Mouse (Mus musculus) lung, postnatal 14 days (tissue): ENCODE data around the gene Fam104a.

Source experiments
- DNase-seq: peaks from one replicate; pipeline ENCODE4 v3.0.0; 2021

The Fam104a gene

DNA sequence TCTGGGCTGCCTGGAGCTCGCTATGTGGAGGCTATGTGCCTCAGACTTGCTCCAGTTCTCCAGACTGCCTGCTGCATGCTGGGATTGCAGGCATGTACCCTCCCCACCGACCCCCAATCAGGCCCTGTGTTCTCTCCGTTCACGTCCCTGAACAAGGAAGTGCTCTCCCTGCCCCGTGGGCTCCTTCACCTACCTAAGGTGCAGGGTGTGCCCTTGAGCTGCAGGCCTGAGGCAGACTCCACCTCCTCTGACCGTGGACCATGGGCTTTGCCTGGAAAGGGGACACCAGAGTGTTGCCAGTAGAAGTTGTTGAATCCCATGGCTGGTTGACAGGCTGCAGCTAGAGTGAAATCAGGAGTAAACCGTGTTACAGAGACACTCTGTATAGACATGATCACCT, 15.7 kb upstream of the Fam104a start:
- no peak for DNase-seq

DNA sequence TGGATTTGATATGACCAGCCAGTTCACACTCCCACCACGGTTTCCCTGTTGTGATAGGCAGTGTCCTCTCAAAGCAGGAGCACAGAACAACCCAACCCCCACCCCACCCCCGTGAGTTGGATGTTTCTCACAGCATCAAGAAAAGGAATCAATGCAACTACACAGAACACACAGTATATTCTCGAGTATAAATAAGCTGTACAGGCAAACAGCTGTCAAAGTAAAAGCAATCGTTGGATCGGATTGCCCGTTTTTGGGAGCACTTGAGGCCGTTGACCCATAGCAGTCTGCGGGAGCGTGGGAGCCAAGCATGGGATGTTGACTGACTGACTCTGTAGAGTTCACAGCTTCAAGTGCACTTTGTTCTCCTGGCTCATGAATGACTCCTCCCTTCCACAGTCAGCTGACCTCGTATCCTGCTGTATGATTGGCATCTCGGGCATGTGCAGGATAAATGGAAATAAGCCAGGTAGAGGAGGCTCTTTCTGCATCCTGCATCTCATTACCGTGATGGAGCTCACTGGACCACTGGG, 14.1 kb upstream of the Fam104a start:
- peak; percentile 34 for DNase-seq

DNA sequence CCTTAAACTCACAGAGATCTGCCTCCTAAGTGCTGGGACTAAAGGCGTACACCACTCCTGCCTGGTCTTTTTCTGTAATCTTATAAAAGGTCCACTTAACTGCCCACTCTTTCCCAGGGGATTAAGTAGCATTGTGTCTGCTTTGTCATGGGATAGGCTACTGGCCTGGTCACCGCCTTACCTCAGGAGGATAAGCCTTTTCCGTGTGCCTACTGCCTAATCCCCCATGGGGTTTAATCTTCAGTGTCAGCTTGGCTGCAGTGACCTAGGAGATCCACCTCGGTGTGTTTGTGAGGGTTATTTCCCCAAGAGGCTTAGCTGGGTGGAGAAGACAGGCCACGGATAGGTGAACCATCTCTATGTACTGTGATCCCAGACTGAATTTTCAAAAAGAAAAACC, 13.6 kb upstream of the Fam104a start:
- no peak for DNase-seq

DNA sequence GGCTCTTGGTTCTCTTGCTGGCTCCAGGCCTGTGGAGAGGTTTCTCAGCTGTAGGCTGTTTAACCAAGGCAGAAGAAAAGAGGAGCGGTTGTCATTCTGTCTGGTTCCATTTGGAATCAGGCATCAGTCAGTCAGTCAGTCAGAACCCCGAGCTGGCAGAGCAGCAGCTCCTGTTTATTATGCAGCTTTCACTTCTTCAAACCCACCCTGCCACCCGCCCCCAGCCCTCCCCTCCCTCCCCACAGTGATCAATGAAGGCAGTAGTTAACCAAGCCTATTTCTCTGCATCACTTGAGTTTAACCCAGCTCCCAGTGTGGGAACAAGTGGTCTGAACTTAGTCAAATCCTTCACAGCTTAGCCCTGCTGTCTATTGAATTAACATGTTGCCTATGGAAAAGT, 7.9 kb upstream of the Fam104a start:
- DNase-seq, result no peak

DNA sequence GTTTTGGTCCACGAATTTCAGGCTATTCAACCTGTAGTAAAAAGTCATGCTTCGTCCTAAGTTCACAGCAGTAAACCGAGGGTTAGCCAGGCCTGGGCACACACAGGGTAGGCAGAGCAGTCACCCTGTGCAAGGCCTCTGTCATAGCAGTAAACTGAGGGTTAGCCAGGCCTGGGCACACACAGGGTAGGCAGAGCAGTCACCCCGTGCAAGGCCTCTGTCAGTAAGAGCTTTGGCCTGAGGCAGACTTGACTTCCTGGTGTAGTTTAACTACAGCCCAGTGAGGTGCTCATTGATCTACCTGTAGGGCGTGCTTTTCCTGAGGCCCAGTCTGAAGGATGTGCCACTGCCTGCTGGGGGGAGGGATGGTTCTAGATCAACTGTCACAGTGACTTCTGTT, 7.4 kb upstream of the Fam104a start:
- no peak for DNase-seq

DNA sequence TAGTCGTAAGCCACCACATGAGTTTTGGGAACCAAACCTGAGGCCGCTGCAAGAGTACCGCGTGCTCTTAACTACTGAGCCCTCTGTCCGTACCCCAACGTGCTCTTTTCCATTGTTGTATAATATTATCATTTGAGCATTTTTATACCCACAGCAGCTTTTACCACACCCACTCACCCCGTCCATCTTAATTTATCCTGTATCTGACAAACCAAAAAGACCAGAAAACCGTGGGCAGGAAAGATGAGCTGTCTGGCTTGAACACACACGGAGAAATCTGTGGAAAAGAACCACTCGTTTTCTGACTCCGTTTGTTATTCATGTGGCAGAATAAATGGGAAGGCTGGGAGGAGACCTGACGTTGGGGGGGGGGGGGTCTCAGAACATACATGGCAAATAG, 6.6 kb upstream of the Fam104a start:
- DNase-seq, result no peak

DNA sequence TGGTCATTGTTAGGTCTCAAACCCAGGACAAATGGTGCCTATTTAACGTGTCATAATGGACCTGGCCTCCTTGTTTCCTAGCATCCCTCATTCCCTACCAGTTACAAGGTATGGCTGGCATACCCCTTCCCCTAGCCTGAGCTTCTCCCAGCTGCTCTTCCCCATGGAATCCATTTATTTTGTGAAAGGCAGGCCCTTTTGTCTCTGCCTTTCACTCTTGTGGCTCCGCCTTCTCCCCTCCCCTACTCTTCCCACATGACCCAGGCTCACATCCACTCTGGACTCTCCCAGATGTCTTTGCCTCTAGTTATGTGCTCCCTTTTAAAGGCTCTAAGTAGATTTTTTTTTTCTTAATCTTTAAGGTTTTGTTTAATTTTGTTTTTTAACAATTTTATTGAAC, 3.1 kb upstream of the Fam104a start:
- no peak for DNase-seq

DNA sequence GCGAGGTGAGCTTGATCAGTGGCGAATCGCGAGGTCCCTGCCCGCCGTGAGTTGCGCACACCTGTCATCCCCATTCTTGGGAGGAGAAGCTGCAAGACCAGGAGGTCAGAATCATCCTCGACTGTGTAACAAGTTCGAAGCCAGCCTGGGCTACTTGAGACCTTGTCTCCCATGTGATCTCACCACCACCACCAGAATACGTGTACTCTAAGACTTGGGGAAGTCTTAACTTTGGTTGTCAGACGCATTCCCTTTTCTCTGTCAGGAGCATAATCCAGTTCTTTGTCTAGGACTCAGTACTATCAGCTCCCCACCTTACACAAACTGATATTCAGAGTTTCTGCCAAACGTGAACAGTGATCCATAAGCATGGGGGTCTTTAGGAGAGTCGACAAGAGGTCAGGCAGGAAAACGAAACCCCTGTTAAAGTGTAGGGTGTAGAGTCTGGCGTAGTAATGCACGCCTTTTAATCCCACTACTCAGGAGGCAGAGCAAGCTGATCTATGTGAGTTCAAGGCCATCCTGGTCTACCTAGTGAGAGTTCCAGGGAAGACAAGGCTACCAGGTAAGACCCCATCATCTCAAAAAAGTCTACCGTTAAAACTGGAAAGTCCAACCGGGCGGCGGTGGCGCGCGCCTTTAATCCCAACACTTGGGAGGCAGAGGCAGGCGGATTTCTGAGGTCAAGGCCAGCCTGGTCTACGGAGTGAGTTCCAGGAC, 912 bp upstream of the Fam104a start:
- DNase-seq, result no peak

DNA sequence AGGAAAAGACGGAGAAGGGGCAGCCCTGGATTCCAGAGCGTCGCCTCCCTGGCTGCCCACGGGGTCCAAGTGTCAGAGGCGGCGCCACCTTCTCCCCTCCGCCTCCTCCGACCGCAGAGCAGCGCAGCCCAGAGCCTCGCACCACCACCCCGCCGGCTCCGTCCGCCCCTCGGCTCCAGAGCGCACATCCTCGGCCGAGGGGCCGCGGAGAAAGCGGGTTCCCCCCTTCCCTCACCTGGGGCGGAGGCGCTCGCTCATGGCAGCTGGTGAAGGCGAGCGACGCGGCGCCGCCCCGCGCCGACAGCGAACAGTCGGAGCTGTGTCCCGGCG, 363 bp downstream of the Fam104a start:
- no peak for DNase-seq

DNA sequence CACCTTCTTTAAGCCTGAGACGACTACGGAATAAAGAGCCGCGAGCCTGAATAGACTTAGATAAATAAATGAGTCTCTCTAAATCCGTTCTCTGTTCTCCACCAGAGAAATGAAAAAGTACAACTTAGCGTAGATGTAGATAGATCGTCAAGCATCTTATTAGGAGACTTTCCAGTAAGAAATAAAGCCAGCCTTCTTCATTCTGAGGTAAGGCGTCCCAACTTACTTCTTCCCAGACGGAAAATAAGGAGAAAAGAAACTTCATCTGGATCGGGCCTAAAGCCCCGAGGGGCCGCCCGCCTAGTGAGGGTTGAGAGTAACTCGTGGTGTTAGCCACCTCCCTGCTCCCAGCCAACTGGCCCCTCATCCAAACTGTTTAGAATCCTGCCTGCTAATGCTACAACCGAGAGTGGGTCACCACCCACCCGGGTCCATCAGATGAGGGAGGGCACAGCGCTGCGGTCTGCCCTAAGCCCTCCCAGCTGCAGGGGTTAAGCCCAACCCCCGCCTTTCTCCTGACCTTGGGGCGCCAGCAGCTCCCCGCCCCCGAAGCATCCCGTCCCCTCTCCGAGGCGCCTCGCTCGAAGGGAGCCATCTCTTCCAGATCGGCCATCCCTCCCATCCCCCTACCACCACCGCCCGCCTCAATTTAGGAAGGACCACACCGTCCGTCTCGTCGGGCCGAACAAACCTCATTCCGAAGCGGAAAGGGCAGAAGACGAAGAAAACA, 893 bp downstream of the Fam104a start:
- DNase-seq, result peak; percentile 52

DNA sequence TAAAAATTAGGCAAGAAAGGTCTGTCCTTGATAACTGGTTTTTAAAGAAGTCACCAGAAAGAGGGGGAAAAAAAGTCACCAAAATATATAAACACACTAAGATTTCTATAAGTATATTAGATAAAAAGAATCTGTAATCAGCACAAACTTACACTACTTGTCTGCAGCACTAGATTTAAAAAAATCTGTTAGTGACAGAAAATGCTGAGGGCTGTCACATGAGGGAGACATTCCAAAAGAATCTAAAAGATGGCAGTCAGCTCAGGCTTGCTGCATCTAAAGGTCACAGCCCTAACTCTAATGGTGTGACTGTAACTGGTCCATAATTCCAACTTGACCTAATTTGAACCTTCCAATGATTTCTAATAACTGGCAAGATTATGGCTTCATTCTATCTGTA, 2.0 kb downstream of the Fam104a start:
- DNase-seq, result no peak

DNA sequence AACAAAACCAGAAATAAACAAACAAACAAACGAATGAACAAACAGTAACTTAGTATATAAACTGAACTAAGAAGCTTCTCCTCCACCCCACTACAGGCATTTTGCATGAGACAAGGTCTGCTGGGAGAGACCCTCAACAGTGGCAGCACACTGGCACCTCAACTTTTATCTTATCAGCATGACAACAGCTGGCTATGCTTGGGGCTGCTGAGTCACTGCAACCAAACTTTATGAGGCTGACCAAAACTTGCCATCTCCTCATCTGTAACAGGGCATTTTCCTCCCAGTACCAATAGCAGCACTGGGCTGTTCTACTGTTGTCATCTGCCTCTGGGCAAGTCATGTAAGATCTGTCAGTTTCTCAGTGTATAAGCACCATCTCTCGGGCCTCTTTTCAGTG, 3.0 kb downstream of the Fam104a start:
- no peak for DNase-seq

DNA sequence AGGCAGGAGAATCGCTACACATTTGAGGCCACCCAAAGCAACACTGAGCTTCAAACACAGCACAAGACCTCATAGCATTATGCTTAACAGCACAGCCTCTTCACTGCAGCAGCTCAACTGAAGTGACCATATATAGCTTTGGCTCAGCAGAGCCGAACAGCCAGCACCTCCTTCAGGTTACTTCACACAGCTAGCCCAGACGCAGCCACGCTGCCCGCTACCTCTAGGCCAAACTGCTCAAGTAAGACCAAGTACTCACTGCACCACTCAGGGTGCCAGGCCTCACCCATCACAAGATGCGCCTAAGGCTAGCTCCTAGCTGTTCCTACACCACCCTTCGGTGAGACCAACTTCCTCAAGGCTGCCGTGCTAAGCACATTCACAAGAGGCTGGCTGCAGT, 5.6 kb downstream of the Fam104a start:
- DNase-seq, result no peak

DNA sequence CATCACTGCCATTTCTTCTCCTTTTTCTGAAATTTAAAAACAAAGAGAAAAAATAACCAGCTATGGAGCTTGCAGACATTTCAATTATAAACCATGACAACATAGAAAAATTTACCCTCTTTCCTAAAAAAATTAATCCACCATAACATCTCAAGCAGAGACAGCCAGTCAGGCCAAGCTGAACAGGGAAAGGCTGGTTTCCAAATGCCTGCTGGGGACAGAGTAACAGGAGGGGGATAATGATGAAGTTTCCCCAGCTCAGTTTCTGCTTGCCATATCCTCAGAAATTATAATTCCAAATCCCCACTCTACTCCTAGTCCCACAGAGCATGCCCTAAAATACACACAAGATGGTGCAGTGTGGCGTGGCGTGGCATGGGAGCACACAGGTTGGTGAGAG, 6.6 kb downstream of the Fam104a start:
- no peak for DNase-seq

DNA sequence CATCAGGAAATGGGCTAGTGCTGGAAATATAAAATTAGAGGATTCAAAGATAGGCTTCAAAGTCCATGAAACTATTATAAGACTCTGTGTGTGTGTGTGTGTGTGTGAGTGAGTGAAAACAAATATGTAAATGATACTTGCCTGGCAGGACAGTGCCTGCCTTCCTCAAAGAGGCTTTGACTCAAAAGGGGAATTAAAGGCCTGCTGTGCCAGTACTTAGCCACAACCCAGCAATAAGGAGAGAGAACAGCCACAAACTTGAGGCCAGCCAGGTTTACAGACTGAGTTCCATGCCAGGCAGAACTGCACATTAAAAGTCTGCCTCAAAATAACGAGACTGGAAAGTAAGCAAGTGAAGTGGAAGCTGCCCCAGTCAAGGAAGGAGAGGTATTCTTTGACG, 7.1 kb downstream of the Fam104a start:
- DNase-seq, result no peak

DNA sequence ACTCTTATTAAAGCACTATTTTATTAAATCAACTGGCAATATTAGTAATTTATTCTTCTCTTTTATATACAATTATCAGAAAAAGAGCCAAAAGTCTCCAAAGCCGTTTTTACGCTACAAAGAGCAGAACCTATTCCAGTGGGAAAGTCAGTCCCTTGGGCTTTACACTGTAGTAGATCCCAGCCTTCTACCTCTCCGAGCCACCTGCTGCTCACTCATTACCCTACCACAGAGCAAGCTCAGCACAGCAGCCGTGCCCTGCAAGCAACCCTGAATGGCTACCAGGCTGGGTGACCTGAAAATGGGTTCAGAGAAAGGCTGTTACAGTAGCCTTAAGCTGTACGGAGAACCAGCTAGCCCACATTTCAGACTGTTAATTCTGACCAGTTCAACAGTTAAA, 9.4 kb downstream of the Fam104a start:
- DNase-seq, result no peak

DNA sequence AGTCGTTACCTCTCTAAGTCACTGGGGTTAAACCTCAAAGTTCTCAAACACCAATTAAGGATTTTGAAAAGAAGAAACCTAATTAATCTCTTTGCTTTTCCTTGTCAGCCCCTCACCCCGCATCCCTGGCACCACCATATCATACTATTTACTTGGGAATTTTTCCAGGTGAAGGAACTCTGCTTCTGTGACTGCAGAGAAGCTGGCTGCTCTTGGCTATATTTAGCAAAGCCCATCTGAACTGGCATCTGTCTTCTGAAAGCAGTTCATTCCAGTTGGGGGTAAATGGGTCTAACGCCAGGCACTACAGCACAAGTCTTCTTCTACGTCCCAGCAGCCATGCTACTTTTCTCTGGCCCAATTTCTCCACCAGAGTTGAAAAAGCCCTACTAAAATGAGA, 10.3 kb downstream of the Fam104a start:
- no peak for DNase-seq

DNA sequence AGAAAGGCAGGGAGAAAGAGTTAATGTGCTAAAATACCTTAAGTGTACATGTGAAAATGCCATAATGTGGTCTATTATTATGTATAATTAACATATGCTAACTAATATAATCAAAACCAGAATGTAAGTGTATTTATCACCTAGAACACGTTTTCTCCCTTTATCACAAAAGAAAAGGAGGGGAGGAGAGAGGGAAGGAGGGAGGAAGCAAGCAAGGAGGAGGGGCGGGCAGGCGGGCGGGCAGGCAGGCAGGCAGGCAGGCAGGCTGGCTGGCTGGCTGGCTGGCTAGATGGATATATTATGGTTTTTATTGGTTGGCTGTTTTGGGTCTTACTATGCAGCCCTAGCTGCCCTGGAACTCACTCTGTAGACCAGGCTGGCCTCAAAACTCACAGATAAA, 14.2 kb downstream of the Fam104a start:
- DNase-seq, result no peak

DNA sequence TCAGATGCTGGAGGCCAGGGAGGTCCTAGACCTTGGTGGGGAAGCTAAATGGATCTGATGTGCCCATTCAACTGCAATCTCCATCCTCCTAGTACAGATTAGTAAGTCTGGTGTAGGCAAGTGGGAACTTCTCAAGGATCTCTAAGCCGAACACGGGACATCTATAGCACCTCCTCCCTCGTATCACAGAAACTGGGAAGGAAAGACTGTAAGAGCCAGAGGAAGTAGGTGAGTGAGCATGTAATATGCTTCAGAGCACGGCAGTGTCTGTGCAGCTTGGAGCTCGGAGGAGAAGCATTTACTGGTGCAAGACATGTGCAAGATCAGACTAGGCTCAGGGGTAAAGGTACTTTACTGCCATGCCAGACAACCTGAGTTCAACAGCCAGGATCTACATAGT, 15.1 kb downstream of the Fam104a start:
- no peak for DNase-seq

DNA sequence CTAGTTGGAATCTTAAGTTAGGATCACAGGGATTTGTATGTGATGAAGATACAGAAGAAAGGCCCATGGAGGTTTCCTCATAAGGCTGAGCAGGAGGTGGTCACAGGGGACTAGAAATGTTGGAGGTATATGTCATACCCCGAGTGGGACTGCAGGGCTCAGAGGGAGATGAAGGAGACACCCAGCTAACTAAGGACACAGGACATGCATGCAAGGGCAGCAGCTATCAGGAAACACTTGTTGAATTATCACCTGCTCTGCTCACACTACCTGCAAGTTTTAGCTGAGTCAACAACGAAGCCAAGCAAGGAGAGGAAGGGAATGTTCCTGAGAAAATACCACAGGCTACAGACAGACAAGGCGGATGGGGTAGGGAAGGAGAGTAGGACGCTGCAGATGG, 16.3 kb downstream of the Fam104a start:
- DNase-seq, result no peak

DNA sequence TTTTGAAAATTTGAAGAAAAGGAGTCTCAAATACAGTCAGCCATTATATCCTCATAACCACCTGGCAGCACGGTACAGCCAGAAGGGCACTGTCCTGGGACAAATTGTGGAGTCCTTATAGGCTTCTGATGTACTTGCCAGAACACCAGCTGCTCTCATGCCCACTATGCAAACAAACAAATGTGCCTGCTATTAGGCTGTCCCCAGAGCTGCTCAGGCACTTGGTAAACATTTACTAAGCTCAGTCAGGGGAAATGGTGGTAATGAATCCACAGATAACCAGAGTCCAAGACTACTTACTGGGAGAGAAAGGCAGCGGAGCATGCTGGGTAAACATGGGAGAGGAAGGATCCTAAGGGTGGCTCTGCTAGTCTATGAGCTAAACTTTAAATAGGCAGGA, 16.8 kb downstream of the Fam104a start:
- no peak for DNase-seq

DNA sequence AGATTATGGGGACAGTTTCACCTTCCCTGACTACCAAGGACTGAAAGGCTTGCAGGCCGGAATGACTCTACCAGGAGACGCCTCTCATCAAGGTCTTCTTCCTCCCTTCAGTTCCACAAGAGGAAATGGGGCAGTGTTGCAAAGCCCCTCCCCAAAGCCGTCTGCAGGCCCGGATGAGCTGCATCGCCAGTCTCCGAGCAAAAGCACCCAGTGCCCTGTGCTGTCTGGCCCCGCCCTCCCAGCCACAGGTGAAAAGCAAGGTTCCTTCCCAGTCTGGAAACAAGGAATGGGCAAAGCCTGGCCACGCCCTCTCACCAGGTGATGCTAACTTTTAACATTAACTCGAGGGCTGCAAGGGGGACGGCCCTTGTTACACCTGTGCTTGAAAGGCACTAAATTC, 17.3 kb downstream of the Fam104a start:
- DNase-seq, result no peak

DNA sequence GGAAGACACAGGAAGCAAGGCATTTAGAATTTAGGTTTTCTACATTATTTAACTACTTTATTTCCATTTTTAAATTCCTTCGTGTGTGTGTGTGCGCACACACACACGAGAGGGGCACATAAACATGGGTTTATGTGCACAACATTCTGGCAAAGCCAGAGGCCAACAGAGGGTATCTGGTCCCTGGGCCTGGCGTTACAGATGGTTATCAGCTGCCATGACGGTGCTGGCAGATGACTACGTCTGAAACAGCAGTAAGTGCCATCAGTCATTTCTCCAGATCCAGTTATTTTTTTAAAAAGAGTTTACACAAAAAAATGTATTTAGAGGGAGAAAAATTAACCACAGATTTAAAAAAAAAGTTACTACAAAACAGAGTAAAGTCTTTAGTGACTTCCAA, 17.8 kb downstream of the Fam104a start:
- DNase-seq, result no peak

DNA sequence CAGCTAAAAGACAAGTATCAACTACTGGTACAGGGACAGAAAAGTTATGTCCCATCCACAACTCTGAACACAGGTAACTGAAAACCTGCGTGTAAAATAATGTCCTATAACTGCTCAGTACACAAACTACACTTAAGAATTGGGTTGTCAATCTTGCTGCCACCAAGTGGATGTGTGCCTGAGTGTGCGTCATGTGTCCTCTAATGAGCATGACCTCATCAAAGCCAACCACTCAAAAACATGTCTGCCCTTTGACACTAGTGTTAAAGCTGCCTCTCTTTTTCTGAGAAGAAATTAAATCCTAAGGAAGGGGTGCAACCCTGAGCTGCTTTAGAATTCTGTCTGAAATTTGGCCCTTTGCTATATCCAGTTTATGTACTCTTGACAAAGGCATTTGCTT, 19.7 kb downstream of the Fam104a start:
- DNase-seq, result no peak

DNA sequence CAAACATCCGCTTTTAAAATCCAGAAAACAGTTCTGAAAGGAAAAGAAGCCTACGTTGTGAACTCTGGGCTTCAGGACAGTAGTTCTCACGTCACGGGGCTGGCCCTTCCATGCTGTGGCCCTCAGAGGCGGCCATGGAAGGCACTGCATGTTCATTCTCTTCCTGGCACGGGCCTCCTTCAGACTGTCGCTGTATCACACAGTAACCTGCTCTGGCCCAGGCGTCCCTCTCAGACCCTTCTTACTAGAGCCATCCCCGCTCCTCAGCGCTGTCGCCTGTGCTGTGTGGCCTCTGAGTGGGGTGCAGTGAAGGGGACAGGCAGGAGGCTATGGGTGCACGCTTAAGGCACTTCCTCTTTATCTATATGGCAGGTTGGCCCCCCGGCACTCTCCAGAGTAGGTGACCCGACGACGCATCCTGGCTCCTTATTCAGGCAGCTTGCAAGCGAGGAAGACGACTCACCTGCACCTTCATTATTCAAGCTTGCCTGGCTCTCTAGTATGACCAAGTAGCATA, 22.1 kb downstream of the Fam104a start:
- no peak for DNase-seq
